Mouse (Mus musculus) heart, embryonic 10.5 days (tissue): ENCODE measurements around the gene Mlst8. TPM values are rescaled to one million over a fixed set of nuclear protein-coding genes. Genes with fewer than 3 reads are reported as not detected.

Experiments
- DNase-seq: peaks from one replicate; pipeline ENCODE4 v3.0.0-alpha.2; 2017; ENCODE audit warnings: low spot score
- H3K27ac ChIP-seq: fragments of 300-500 bp; sonication (generic); 2 replicates; pipeline ENCODE4 v1.5.1; 2016; ENCODE audit warnings: mild to moderate bottlenecking
- H3K27me3 ChIP-seq: fragments of 300-500 bp; sonication (generic); 2 replicates; pipeline ENCODE4 v1.6.1; 2016; ENCODE audit warnings: mild to moderate bottlenecking; ENCODE audit not compliant: poor library complexity, insufficient read depth, severe bottlenecking
- H3K36me3 ChIP-seq: fragments of 300-500 bp; sonication (generic); 2 replicates; pipeline ENCODE4 v1.6.1; 2016; ENCODE audit warnings: mild to moderate bottlenecking, moderate library complexity
- H3K4me1 ChIP-seq: fragments of 300-500 bp; sonication (generic); 2 replicates; pipeline ENCODE4 v1.6.1; 2016; ENCODE audit warnings: mild to moderate bottlenecking
- H3K4me3 ChIP-seq: fragments of 300-500 bp; sonication (generic); 2 replicates; pipeline ENCODE4 v1.5.1; 2016; ENCODE audit warnings: mild to moderate bottlenecking, moderate library complexity
- H3K9me3 ChIP-seq: fragments of 300-500 bp; sonication (generic); 2 replicates; pipeline ENCODE4 v1.6.1; 2016; ENCODE audit warnings: mild to moderate bottlenecking, moderate library complexity
- WGBS: fragments of 180-500 bp; shearing (Covaris S2); methylation state at CpG from one replicate; pipeline ENCODE4 v1.1.7; 2016; 5-methylcytosine and 5-hydroxymethylcytosine counted together
- polyA plus RNA-seq: library from polyadenylated mRNA; unstranded; fragments of >200 nt; fragmentation: Nextera tagmentation; extraction: Ambion mirVana; gene quantifications from 2 replicates; pipeline ENCODE4 v1.2.1, GENCODE M21; 2016

The Mlst8 gene
- polyA plus RNA-seq, 1 experiment from 2014 or later, result 22.7 TPM

DNA sequence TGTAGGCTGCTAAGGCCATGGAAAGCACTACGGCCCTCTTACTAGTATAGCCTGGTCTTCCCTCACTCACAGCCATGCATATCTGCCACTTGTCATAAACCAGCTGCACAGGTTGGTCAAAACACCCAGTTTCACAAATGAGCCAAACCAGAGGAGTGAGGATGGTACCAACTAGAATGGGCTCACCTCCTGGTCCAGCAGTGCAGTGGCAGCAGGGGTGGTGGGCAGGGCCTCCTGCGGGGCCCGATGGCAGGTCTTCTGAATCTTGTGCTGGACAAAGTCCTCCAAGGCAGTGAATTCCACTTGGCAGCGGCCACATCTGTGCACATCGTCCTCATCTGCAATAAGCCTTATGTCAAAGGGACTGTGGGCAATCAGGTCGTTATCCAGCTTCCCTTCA lies 27.7 kb downstream of the Mlst8 start:
- Histone ChIP-seq H3K9me3 (no peaks in the 10 kb centered on the region), H3K27me3 (no peaks in the 10 kb centered on the region), H3K4me1 (peaks cover 13% of the 10 kb centered on the region), H3K36me3 (peaks cover 56% of the 10 kb centered on the region), H3K4me3 (no peak overlapping the region), H3K27ac (no peak overlapping the region)
- DNase-seq, result peak; percentile 69
- 94% methylated on average over 6 of the region's 6 CpGs for WGBS

DNA sequence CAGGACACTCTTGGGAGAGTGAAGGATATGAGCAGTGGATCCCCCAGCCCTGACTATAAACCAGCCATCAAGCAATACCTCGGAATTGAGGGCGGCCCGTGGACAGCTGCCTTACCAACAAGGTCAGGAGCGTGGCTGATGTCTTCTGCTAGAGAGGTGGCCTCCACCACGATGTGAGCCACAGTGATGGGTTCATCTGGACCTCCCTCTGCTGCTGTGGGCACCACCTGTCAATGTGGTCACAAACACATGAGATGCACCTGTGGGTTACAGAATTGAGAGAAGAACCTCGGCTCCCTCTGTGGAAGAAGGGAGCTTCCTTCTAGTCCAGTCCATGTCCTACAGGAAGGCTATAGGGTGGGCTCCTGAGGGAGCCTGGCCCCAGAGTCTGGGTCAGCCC lies 29.4 kb downstream of the Mlst8 start:
- peak; percentile 68 for DNase-seq
- Histone ChIP-seq H3K4me3 (no peak overlapping the region), H3K27ac (no peak overlapping the region), H3K4me1 (peaks cover 13% of the 10 kb centered on the region), H3K27me3 (no peaks in the 10 kb centered on the region), H3K9me3 (no peaks in the 10 kb centered on the region), H3K36me3 (peaks cover 73% of the 10 kb centered on the region)
- 89% methylated on average over 6 of the region's 6 CpGs for WGBS

DNA sequence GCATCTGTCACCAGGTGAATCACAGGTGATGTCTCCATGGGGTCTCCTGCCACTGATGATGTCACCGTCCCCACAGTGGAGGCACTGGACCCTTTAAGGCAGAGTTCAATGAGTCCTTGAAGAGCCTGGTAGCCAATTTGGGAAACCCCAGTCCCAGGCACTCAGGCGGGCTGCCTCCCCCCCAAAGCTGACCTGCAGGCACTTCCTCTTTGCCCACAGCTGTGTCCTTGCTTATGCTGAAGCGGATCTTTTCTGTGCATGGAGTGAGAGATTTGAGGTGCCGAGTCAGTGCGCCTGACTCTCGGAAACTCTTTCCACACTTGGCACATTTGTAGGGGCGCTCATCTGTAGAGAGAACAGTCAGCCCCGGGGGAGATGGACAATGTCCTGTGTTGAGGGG lies 32.3 kb downstream of the Mlst8 start:
- H3K4me3 ChIP-seq, result no peak overlapping the region
- H3K4me1 ChIP-seq, result no peaks in the 10 kb centered on the region
- 93% methylated on average over 8 of the region's 8 CpGs for WGBS
- no peak overlapping the region for H3K27ac ChIP-seq
- no peak for DNase-seq
- H3K27me3 ChIP-seq, result no peaks in the 10 kb centered on the region
- peaks cover 99% of the 10 kb centered on the region for H3K36me3 ChIP-seq
- no peaks in the 10 kb centered on the region for H3K9me3 ChIP-seq

DNA sequence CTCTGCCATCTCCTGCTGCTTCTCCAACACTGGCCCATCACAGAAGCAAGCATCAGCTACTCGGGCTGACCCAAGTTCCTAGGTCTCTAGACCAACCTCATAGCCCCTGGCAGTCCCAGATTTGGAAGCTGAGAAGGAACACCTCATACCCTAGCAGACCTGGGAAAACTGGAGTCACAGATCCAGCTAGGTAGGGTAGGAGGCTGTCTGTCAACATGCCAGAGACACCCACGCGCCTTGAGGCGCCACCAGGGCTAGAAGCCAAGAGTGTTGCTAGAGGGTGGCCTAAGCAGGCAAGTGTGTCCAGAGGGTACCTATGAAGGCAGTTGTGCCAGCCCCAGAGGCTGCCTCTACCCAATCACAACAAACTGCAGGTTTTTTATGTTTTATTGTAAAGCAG lies 35.5 kb downstream of the Mlst8 start:
- Histone ChIP-seq H3K27ac (no peak overlapping the region), H3K4me3 (no peak overlapping the region), H3K36me3 (peaks cover 99% of the 10 kb centered on the region), H3K27me3 (no peaks in the 10 kb centered on the region), H3K4me1 (no peaks in the 10 kb centered on the region), H3K9me3 (no peaks in the 10 kb centered on the region)
- DNase-seq, result no peak
- WGBS, result 85% methylated on average over 4 of the region's 4 CpGs

DNA sequence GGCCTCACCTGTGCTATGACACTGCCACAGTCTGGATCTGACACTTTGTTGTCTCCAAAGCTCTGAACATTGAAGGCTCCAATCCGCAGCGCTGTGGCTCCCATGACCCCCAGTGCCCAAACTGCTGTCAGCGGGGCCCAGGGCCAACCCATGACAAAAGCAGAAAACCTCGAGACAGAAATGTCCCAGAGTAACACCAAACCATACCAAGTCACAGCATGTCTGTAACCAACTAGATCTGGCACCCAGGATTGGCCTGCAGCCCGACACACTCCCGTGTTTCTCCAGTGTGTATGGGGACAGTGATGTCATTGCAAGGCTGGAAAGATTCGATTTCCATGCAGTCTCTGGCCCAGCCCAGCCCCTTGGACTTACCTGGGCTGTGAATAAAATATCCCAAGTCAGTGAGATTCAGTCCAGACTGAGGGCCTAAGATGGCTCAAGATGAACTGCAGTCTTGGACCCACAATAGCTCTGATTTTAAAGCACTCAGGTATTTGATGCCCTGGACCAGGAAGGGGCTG lies 36.2 kb downstream of the Mlst8 start, which contains the start of gene Dnase1l2:
TSS of gene Dnase1l2 (minus strand) at position 474 of the 524 bp plus-strand sequence.
- no peak within 1 kb of the TSS for H3K27ac ChIP-seq
- no peak for DNase-seq
- no peaks in the 10 kb centered on the region for H3K27me3 ChIP-seq
- no peaks in the 10 kb centered on the region for H3K9me3 ChIP-seq
- H3K36me3 ChIP-seq, result peaks cover 99% of the 10 kb centered on the region
- 91% methylated on average over 7 of the region's 7 CpGs for WGBS
- H3K4me3 ChIP-seq, result no peak within 1 kb of the TSS
- no peaks in the 10 kb centered on the region for H3K4me1 ChIP-seq

DNA sequence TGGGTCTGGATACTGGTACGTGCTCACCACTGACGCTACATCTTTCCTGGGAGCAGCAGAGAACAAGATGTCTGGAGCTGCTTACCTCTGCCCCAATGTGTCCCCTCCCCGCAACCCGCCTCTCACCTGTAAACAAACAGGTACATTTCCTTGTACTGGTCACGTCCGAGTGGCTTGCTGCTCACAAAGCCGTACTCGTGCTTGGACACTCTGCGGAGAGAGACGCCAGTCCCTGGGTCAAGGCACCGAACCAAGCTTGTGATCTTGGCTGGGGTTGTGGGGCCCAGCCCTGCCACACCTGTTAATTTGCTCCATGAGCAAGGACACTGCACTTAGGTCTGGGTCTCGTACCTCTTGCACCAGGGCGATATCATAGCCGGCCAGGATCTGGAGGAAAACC lies 36.8 kb downstream of the Mlst8 start:
- Histone ChIP-seq H3K27me3 (no peaks in the 10 kb centered on the region), H3K36me3 (peaks cover 99% of the 10 kb centered on the region)
- DNase-seq, result no peak

DNA sequence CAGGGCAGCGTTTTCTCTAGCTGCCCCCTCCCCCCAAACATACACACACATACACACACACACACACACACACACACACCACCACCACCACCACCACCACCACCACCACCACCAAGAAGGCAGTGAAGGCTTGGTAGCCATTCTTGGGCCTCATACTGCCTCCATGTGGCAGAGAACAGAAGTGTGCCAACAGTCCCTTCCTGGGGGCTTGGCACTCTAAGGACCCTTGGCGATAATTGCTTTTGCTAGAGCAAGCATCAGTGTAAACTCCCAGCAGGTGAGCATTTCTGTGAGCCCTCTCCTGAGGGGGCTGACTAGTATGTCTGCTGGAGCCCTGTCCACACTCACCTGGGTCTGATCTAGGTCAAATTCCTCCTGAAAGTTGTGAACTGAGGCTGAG lies 37.7 kb downstream of the Mlst8 start:
- H3K27ac ChIP-seq, result no peak overlapping the region
- peaks cover 99% of the 10 kb centered on the region for H3K36me3 ChIP-seq
- WGBS, result 47% methylated on average over 2 of the region's 2 CpGs
- no peaks in the 10 kb centered on the region for H3K4me1 ChIP-seq
- no peak overlapping the region for H3K4me3 ChIP-seq
- no peaks in the 10 kb centered on the region for H3K27me3 ChIP-seq
- no peaks in the 10 kb centered on the region for H3K9me3 ChIP-seq
- DNase-seq, result no peak

More for the DNA sequence above, 36.8 kb downstream of the Mlst8 start:
- H3K9me3 ChIP-seq, result no peaks in the 10 kb centered on the region
- no peak overlapping the region for H3K4me3 ChIP-seq
- no peak overlapping the region for H3K27ac ChIP-seq
- WGBS, result 90% methylated on average over 14 of the region's 14 CpGs
- H3K4me1 ChIP-seq, result no peaks in the 10 kb centered on the region

DNA sequence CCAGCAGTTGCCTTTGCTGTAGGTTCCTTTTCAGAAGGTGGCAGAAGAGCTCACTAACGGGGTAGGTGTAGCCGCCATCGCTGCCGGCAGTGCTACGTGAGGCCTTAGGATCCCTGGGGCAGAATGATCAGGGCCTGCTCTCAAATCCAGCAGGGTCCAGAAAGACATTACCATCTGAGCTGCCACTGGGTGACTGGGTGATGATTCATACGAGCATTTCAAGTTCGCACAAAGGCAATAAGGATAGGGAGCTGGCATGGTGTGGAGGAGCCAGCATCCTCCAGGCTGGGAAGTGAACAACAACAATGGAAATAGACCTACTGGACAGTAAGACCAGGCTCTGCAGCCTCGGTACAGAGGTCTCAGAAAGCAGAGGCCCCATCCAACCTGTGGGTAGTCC lies 38.5 kb downstream of the Mlst8 start:
- peaks cover 99% of the 10 kb centered on the region for H3K36me3 ChIP-seq
- no peak for DNase-seq
- H3K4me1 ChIP-seq, result no peaks in the 10 kb centered on the region
- no peaks in the 10 kb centered on the region for H3K27me3 ChIP-seq
- H3K9me3 ChIP-seq, result no peaks in the 10 kb centered on the region
- no peak overlapping the region for H3K4me3 ChIP-seq
- 92% methylated on average over 8 of the region's 8 CpGs for whole genome bisulfite sequencing
- H3K27ac ChIP-seq, result no peak overlapping the region

DNA sequence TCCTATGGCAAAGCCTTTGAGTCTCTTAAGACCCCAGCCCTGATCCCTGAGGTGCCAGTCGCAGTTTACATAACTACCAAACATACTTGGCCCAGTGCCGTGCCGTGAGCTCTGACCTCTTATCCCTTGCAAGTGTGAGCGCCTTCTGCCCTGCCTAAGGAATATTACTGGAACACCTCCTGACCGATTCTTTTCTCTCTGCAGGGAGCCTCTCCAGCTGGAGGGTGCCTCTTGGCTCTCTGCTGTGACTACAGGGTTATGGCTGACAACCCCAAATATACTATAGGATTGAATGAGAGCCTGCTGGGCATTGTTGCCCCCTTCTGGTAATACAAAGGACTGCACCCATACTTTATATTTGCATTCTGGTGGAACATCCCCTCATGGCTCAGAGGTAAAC lies 41.9 kb downstream of the Mlst8 start:
- no peak for DNase-seq
- 79% methylated on average over 5 of the region's 5 CpGs for WGBS
- H3K4me1 ChIP-seq, result no peaks in the 10 kb centered on the region
- H3K27me3 ChIP-seq, result no peaks in the 10 kb centered on the region
- no peak overlapping the region for H3K27ac ChIP-seq
- peaks cover 91% of the 10 kb centered on the region for H3K36me3 ChIP-seq
- H3K9me3 ChIP-seq, result no peaks in the 10 kb centered on the region
- H3K4me3 ChIP-seq, result no peak overlapping the region

DNA sequence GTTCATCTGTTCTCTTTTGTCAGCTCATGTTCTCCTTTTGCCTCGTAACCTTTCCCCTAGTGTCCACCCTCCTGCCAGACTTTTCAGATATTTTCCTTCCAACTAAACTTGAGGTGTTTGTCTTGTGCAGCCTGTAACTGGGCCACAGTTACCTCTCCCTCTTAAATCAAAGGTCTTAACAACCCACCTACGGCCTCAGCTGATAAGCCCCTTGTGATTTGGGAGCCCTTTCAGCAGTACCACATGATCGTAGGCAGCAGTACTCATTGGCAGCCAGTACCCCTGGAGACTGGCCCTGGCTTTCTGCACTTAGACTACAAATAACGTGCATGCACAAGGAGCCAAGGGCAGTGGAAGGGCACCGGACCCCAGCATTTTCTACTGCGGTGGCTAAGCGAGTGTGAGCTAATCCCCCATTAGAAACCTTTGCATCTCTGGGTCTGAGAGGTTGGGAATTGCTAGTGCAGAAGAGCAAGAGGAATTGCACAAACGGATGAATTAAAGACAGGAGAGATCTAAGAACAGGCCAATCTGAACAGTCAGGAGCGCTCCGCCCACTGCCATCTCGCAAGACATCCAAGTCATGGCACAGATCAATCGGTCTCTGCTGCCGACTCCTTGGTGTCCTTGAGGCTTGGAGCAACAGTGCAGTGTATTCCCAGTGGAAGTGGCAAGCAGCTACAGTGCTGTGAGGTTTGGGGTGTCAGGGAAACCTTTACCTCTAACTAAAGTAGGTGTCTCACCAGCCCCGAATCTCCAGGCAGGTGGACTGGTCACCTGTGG lies 49.5 kb downstream of the Mlst8 start:
- H3K9me3 ChIP-seq, result no peaks in the 10 kb centered on the region
- peaks cover 34% of the 10 kb centered on the region for H3K4me1 ChIP-seq
- no peaks in the 10 kb centered on the region for H3K27me3 ChIP-seq
- peak overlapping the region; percentile 87 for H3K27ac ChIP-seq
- no peak for DNase-seq
- 67% methylated on average over 14 of the region's 14 CpGs for WGBS
- H3K36me3 ChIP-seq, result peaks cover 42% of the 10 kb centered on the region
- H3K4me3 ChIP-seq, result peak overlapping the region; percentile 10; the same call in 1 of the 2 replicates

DNA sequence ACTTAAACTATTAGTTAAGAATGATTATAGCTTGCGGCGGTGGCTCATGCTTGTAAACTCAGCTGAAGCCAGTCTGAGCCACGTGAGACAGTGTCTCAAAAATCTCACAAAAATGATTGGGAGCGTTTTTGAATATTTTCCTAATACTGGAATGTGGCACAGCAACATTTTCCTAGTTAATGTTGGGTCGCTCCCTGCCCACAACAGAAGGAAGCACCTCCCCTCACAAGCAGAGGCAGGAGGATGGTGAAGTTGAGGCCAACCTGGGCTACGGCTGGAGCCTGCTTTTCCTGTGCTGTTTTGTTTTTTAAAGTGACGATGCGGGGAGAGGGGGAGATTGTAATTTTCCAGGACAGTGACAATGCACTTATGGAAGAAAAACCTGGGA lies 51.7 kb downstream of the Mlst8 start:
- Histone ChIP-seq H3K27ac (peak overlapping the region; percentile 100), H3K4me3 (peak overlapping the region; percentile 89), H3K27me3 (no peaks in the 10 kb centered on the region), H3K9me3 (no peaks in the 10 kb centered on the region), H3K36me3 (peaks cover 48% of the 10 kb centered on the region), H3K4me1 (peaks cover 34% of the 10 kb centered on the region)
- 3% methylated on average over 8 of the region's 8 CpGs for WGBS
- no peak for DNase-seq

DNA sequence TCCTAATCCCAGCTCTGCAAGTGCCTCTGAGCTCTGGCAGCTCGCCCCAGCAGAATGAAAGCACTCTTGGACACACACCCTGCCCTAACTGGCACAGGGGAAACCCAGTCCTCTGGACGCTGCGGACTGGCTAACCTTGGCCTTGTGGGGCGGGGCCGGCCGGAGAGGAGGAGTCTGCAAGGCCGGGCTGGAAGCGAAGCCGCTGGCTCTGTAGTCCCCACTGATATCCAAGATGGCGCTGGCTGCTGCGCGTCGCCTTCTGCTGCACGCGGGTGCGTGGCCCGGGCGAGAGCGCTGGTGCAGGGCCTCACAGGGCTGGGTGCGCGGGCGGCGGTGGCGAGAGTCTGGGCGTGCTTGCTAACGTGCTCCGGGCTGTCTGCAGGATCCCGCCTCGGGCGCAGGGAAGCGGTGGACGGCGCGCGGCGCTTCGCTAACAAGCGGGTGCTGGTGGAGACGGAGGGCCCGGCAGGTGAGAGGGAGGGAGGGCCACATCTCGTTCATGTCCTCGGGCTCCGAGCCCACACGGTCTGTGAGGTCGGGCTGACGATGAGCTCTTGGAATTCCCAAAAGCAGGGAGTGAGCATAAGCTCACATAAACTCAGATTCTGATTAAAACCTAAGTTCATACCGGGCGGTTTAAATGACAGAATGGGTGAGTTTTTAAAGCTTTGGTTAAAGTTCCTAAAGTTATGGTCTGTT lies 52.3 kb downstream of the Mlst8 start, which contains the start of gene Eci1:
TSS of gene Eci1 (plus strand) at position 171 of the 699 bp plus-strand sequence.
- peaks cover 49% of the 10 kb centered on the region for H3K36me3 ChIP-seq
- peaks cover 31% of the 10 kb centered on the region for H3K4me1 ChIP-seq
- under 1% methylated on average over 48 of the region's 48 CpGs for WGBS
- no peaks in the 10 kb centered on the region for H3K9me3 ChIP-seq
- H3K27me3 ChIP-seq, result no peaks in the 10 kb centered on the region
- H3K4me3 ChIP-seq, result peak within 1 kb of the TSS; percentile 89
- H3K27ac ChIP-seq, result peak within 1 kb of the TSS; percentile 100
- DNase-seq, result peak; percentile 98

DNA sequence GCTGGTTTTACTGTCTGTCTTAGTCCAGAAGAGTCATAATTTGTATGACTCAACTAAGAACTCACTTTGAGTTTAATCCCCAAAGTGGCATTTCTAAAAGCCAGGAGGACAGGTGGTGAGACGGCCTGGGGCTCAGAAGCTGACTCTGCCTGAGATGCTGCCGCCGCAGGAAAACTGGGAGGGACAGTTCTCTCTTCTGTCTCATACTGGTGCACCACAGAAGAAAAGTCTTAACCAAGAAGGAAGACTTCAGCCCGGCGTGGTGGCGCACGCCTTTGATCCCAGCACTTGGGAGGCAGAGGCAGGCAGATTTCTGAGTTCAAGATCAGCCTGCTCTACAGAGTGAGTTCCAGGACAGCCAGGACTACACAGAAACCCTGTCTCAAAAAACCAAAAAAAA lies 53.0 kb downstream of the Mlst8 start:
- Histone ChIP-seq H3K9me3 (no peaks in the 10 kb centered on the region), H3K36me3 (peaks cover 54% of the 10 kb centered on the region), H3K27ac (no peak overlapping the region), H3K27me3 (no peaks in the 10 kb centered on the region), H3K4me3 (peak overlapping the region; percentile 89; the same call in 1 of the 2 replicates), H3K4me1 (peaks cover 30% of the 10 kb centered on the region)
- no peak for DNase-seq
- 87% methylated on average over 7 of the region's 7 CpGs for WGBS
